Mouse (Mus musculus) intestine, postnatal 0 days (tissue): Measurements from ENCODE around the gene Ppfibp1. TPM values are rescaled to one million over a fixed set of nuclear protein-coding genes. Genes with fewer than 3 reads are reported as not detected.

Experiments
- ATAC-seq: fragments of 200-750 bp; cut with Nextera tagmentation; 2 replicates; pipeline ENCODE4 v1.8.0; 2017; ENCODE audit warnings: mild to moderate bottlenecking, moderate TSS enrichment, moderate library complexity
- H3K27ac ChIP-seq: fragments of 300-500 bp; sonication (generic); 2 replicates; pipeline ENCODE4 v1.5.1; 2014; ENCODE audit warnings: mild to moderate bottlenecking, low read depth, low read length, moderate library complexity
- H3K27me3 ChIP-seq: fragments of 300-500 bp; sonication (generic); replicated peaks from 2 replicates; pipeline ENCODE4 v1.6.1; 2014; ENCODE audit warnings: low read length, mixed read lengths; ENCODE audit not compliant: control insufficient read depth, insufficient read depth
- H3K36me3 ChIP-seq: fragments of 300-500 bp; sonication (generic); 2 replicates; pipeline ENCODE4 v1.6.1; 2014; ENCODE audit warnings: mild to moderate bottlenecking, moderate library complexity; ENCODE audit not compliant: control insufficient read depth, insufficient read depth
- H3K4me1 ChIP-seq: fragments of 300-500 bp; sonication (generic); replicated peaks from 2 replicates; pipeline ENCODE4 v1.6.1; 2014; ENCODE audit warnings: antibody characterized with exemption, low read length, mixed read lengths; ENCODE audit not compliant: control insufficient read depth, insufficient read depth
- H3K4me2 ChIP-seq: fragments of 300-500 bp; sonication (generic); replicated peaks from 2 replicates; pipeline ENCODE4 v1.6.1; 2014; ENCODE audit warnings: low read depth, mild to moderate bottlenecking, moderate library complexity
- H3K4me3 ChIP-seq: fragments of 300-500 bp; sonication (generic); 2 replicates; pipeline ENCODE4 v1.5.1; 2014; ENCODE audit warnings: low read depth, low read length
- H3K9ac ChIP-seq: fragments of 300-500 bp; sonication (generic); 2 replicates; pipeline ENCODE4 v1.6.1; 2014; ENCODE audit warnings: mild to moderate bottlenecking, low read depth, low read length
- H3K9me3 ChIP-seq: fragments of 300-500 bp; sonication (generic); 2 replicates; pipeline ENCODE4 v1.6.1; 2016; ENCODE audit warnings: mixed run types; ENCODE audit not compliant: control insufficient read depth
- CTCF ChIP-seq: sonication (generic); IDR thresholded peaks from 2 replicates; pipeline ENCODE4 v1.5.1; 2016; ENCODE audit warnings: low read depth, mild to moderate bottlenecking, control low read depth, antibody characterized with exemption, moderate library complexity
- WGBS: fragments of 180-500 bp; shearing (Covaris S2); extraction: QIAGEN DNeasy Blood & Tissue Kit; methylation state at CpG from one replicate; pipeline ENCODE4 v1.1.7; 2014; 5-methylcytosine and 5-hydroxymethylcytosine counted together
- polyA plus RNA-seq: library from polyadenylated mRNA; unstranded; fragments of >200 nt; fragmentation: Nextera tagmentation; extraction: Ambion mirVana; gene quantifications from 2 replicates; pipeline ENCODE4 v1.2.1, GENCODE M21; 2015

Ppfibp1 gene
- polyA plus RNA-seq, 1 experiment from 2014 or later: 32.3 TPM

GRCm38 (mm10) chr6:146999755-147000154, 111.5 kb downstream of the Ppfibp1 start:
- WGBS: 68% methylated on average over 2 of the region's 2 CpGs
- no peak for ATAC-seq

GRCm38 (mm10) chr6:147008148-147008547, 119.9 kb downstream of the Ppfibp1 start:
- no peak for ATAC-seq
- WGBS: 78% methylated on average over 3 of the region's 3 CpGs

More at GRCm38 (mm10) chr6:146999755-147000154, 111.5 kb downstream of the Ppfibp1 start:
- H3K4me2 ChIP-seq: no peak overlapping the region
- H3K4me3 ChIP-seq: no peak overlapping the region
- no peak overlapping the region for H3K27ac ChIP-seq
- no peak for TF ChIP-seq CTCF
- H3K36me3 ChIP-seq: peaks cover 56% of the 10 kb centered on the region
- H3K9me3 ChIP-seq: no peaks in the 10 kb centered on the region
- no peaks in the 10 kb centered on the region for H3K27me3 ChIP-seq
- H3K4me1 ChIP-seq: no peaks in the 10 kb centered on the region
- H3K9ac ChIP-seq: no peak overlapping the region

GRCm38 (mm10) chr6:147010358-147010757, 122.1 kb downstream of the Ppfibp1 start:
- Histone ChIP-seq H3K36me3 (peaks cover 62% of the 10 kb centered on the region), H3K27me3 (no peaks in the 10 kb centered on the region), H3K27ac (no peak overlapping the region), H3K9ac (no peak overlapping the region), H3K4me1 (no peaks in the 10 kb centered on the region), H3K9me3 (no peaks in the 10 kb centered on the region), H3K4me3 (no peak overlapping the region), H3K4me2 (no peak overlapping the region)
- ATAC-seq: no peak
- no peak for TF ChIP-seq CTCF
- 86% methylated on average over 6 of the region's 6 CpGs for WGBS

More at GRCm38 (mm10) chr6:147008148-147008547, 119.9 kb downstream of the Ppfibp1 start:
- Histone ChIP-seq H3K27me3 (no peaks in the 10 kb centered on the region), H3K4me2 (no peak overlapping the region), H3K27ac (no peak overlapping the region), H3K9ac (no peak overlapping the region), H3K9me3 (no peaks in the 10 kb centered on the region), H3K36me3 (peaks cover 44% of the 10 kb centered on the region), H3K4me3 (no peak overlapping the region), H3K4me1 (no peaks in the 10 kb centered on the region)
- peak; percentile 82 for TF ChIP-seq CTCF

- WGBS: 82% methylated on average over 15 of the region's 15 CpGs
- Histone ChIP-seq H3K27ac (no peak overlapping the region), H3K9me3 (no peaks in the 10 kb centered on the region), H3K4me3 (no peak overlapping the region), H3K27me3 (no peaks in the 10 kb centered on the region), H3K9ac (no peak overlapping the region), H3K4me1 (no peaks in the 10 kb centered on the region), H3K36me3 (peaks cover 59% of the 10 kb centered on the region), H3K4me2 (no peak overlapping the region)
- TF ChIP-seq CTCF: no peak
- no peak for ATAC-seq
Measured at GRCm38 (mm10) chr6:147010811-147011520, 122.7 kb downstream of the Ppfibp1 start.

GRCm38 (mm10) chr6:147011555-147011954, 123.3 kb downstream of the Ppfibp1 start:
- Histone ChIP-seq H3K9me3 (no peaks in the 10 kb centered on the region), H3K9ac (no peak overlapping the region), H3K4me3 (no peak overlapping the region), H3K27ac (no peak overlapping the region), H3K4me2 (no peak overlapping the region), H3K36me3 (peaks cover 62% of the 10 kb centered on the region), H3K27me3 (no peaks in the 10 kb centered on the region), H3K4me1 (no peaks in the 10 kb centered on the region)
- no peak for ATAC-seq
- no peak for TF ChIP-seq CTCF
- WGBS: 82% methylated on average over 6 of the region's 6 CpGs

GRCm38 (mm10) chr6:147011977-147012376, 123.7 kb downstream of the Ppfibp1 start:
- TF ChIP-seq CTCF: no peak
- Histone ChIP-seq H3K4me2 (no peak overlapping the region), H3K4me3 (no peak overlapping the region), H3K9me3 (no peaks in the 10 kb centered on the region), H3K36me3 (peaks cover 62% of the 10 kb centered on the region), H3K4me1 (no peaks in the 10 kb centered on the region), H3K27me3 (no peaks in the 10 kb centered on the region), H3K27ac (no peak overlapping the region), H3K9ac (no peak overlapping the region)
- WGBS: 91% methylated on average over 6 of the region's 6 CpGs
- no peak for ATAC-seq
